Mouse (Mus musculus) granulocyte monocyte progenitor cell, adult 5-6 weeks (primary cell): ENCODE data around the gene Arl15. TPM values are rescaled to one million over a fixed set of nuclear protein-coding genes. Genes with fewer than 3 reads are reported as not detected.

Experiments used
- ATAC-seq: replicated peaks from 2 replicates; pipeline ENCODE4 v1.8.0; 2016; ENCODE audit warnings: mild to moderate bottlenecking, moderate TSS enrichment, inconsistent platforms; ENCODE audit not compliant: poor library complexity, severe bottlenecking
- total RNA-seq, 2 experiments: library from RNA; stranded (forward) in 1 of 2; stranded (reverse) in 1 of 2; fragments of 200-712, 200-1000 nt in 1 of 2; fragments of >200 nt in 1 of 2; fragmentation: Nextera tagmentation in 1 of 2; gene quantifications; 2 replicates each; pipeline ENCODE4 v1.2.3; 2014 to 2017

Gene Arl15
- total RNA-seq, 2 experiments from 2014 or later, result 16.1 to 17.3 TPM

- ATAC-seq, result no peak
Measured at GRCm38 (mm10) chr13:114026306-114026705, 232.0 kb downstream of the Arl15 start.

- no peak for ATAC-seq
Measured at GRCm38 (mm10) chr13:114026751-114027150, 232.4 kb downstream of the Arl15 start.

- ATAC-seq, result no peak
Measured at GRCm38 (mm10) chr13:114048071-114048470, 253.8 kb downstream of the Arl15 start.

- ATAC-seq, result no peak
Measured at GRCm38 (mm10) chr13:114048688-114049087, 254.4 kb downstream of the Arl15 start.

GRCm38 (mm10) chr13:114051151-114051850 is 257.0 kb downstream of the Arl15 start:
- ATAC-seq, result no peak

GRCm38 (mm10) chr13:114052426-114053205 is 258.3 kb downstream of the Arl15 start:
- no peak for ATAC-seq

- ATAC-seq, result no peak
Measured at GRCm38 (mm10) chr13:114053261-114053660, 259.0 kb downstream of the Arl15 start.

GRCm38 (mm10) chr13:114055686-114056085 is 261.4 kb downstream of the Arl15 start:
- ATAC-seq, result no peak

- no peak for ATAC-seq
Measured at GRCm38 (mm10) chr13:114060258-114060657, 266.0 kb downstream of the Arl15 start.

- no peak for ATAC-seq
Measured at GRCm38 (mm10) chr13:114061234-114061633, 266.9 kb downstream of the Arl15 start.

- no peak for ATAC-seq
Measured at GRCm38 (mm10) chr13:114064069-114064468, 269.8 kb downstream of the Arl15 start.

GRCm38 (mm10) chr13:114065012-114065411 is 270.7 kb downstream of the Arl15 start:
- no peak for ATAC-seq

- no peak for ATAC-seq
Measured at GRCm38 (mm10) chr13:114068421-114068820, 274.1 kb downstream of the Arl15 start.

- peak; percentile 74 for ATAC-seq
Measured at GRCm38 (mm10) chr13:114071439-114071838, 277.1 kb downstream of the Arl15 start.

GRCm38 (mm10) chr13:114074471-114074870 is 280.2 kb downstream of the Arl15 start:
- ATAC-seq, result no peak

GRCm38 (mm10) chr13:114075724-114076384 is 281.5 kb downstream of the Arl15 start:
- ATAC-seq, result peak; percentile 43

GRCm38 (mm10) chr13:114077181-114077580 is 282.9 kb downstream of the Arl15 start:
- ATAC-seq, result no peak

- ATAC-seq, result peak; percentile 92
Measured at GRCm38 (mm10) chr13:114077584-114078270, 283.4 kb downstream of the Arl15 start.

GRCm38 (mm10) chr13:114078851-114079250 is 284.5 kb downstream of the Arl15 start:
- no peak for ATAC-seq

GRCm38 (mm10) chr13:114079751-114080150 is 285.4 kb downstream of the Arl15 start:
- no peak for ATAC-seq

- no peak for ATAC-seq
Measured at GRCm38 (mm10) chr13:114080491-114080890, 286.2 kb downstream of the Arl15 start.
